Mouse (Mus musculus) midbrain, embryonic 11.5 days (tissue): ENCODE data around the gene E4f1. TPM values are rescaled to one million over a fixed set of nuclear protein-coding genes. Genes with fewer than 3 reads are reported as not detected.
A peak's percentile ranks its signal among the peaks of the same experiment; 100 is the strongest.

Experiments
- ATAC-seq: fragments of 200-750 bp; cut with Nextera tagmentation; 2 replicates; pipeline ENCODE4 v1.8.0; 2017; ENCODE audit warnings: moderate TSS enrichment, moderate library complexity; ENCODE audit not compliant: low FRiP score
- DNase-seq: peaks from one replicate; pipeline ENCODE4 v3.0.0; 2015; ENCODE audit warnings: low spot score; ENCODE audit errors: missing footprints
- H3K27ac ChIP-seq: fragments of 300-500 bp; sonication (generic); 2 replicates; pipeline ENCODE4 v1.5.1; 2014; ENCODE audit warnings: low read depth, low read length
- H3K27me3 ChIP-seq: fragments of 300-500 bp; sonication (generic); 2 replicates; pipeline ENCODE4 v1.6.1; 2014; ENCODE audit warnings: mild to moderate bottlenecking, low read length, moderate library complexity, mixed read lengths; ENCODE audit not compliant: control insufficient read depth, insufficient read depth
- H3K36me3 ChIP-seq: fragments of 300-500 bp; sonication (generic); 2 replicates; pipeline ENCODE4 v1.6.1; 2014; ENCODE audit warnings: mild to moderate bottlenecking, low read length, moderate library complexity, mixed read lengths; ENCODE audit not compliant: control insufficient read depth, insufficient read depth
- H3K4me1 ChIP-seq: fragments of 300-500 bp; sonication (generic); 2 replicates; pipeline ENCODE4 v1.6.1; 2014; ENCODE audit warnings: low read length; ENCODE audit not compliant: control insufficient read depth, insufficient read depth
- H3K4me2 ChIP-seq: fragments of 300-500 bp; sonication (generic); 2 replicates; pipeline ENCODE4 v1.6.1; 2014; ENCODE audit warnings: mild to moderate bottlenecking, moderate library complexity
- H3K4me3 ChIP-seq: fragments of 300-500 bp; sonication (generic); 2 replicates; pipeline ENCODE4 v1.5.1; 2014; ENCODE audit warnings: low read depth, low read length
- H3K9ac ChIP-seq: fragments of 300-500 bp; sonication (generic); 2 replicates; pipeline ENCODE4 v1.6.1; 2014; ENCODE audit warnings: low read length
- H3K9me3 ChIP-seq: fragments of 300-500 bp; sonication (generic); 2 replicates; pipeline ENCODE4 v1.6.1; 2016; ENCODE audit warnings: low read length; ENCODE audit not compliant: control insufficient read depth
- WGBS: fragments of 180-500 bp; shearing (Covaris S2); extraction: QIAGEN DNeasy Blood & Tissue Kit; methylation state at CpG from one replicate; pipeline ENCODE4 v1.1.7; 2014; 5-methylcytosine and 5-hydroxymethylcytosine counted together
- polyA plus RNA-seq: library from polyadenylated mRNA; unstranded; fragments of >200 nt; fragmentation: Nextera tagmentation; extraction: Ambion mirVana; gene quantifications from 2 replicates; pipeline ENCODE4 v1.2.1, GENCODE M21; 2014

Gene E4f1
- polyA plus RNA-seq, 1 experiment from 2014 or later: 14.7 TPM

DNA sequence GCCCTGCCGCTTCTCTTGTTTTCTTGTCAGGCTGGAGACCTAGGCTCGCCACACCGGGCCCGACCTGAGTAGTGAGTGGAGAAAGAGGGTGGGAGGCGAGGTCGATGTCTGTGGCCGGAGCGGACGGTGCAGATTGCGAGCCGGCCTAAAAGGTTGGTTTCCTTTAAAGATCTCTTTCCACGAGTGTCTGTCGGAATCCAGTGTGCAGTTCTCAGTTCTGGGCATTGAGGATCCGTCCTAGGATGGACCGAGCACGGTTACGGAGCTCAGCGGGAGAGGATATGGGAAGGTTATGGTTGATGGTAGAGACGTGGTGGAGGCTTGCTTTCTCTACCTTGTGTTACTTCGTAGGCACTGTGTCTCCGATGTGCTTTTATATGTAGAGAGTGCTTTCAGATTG, 55.1 kb downstream of the E4f1 start:
- peak overlapping the region; percentile 94 for H3K9ac ChIP-seq
- H3K27me3 ChIP-seq: no peaks in the 10 kb centered on the region
- H3K4me1 ChIP-seq: peaks cover 17% of the 10 kb centered on the region
- H3K36me3 ChIP-seq: peaks cover 19% of the 10 kb centered on the region
- H3K4me2 ChIP-seq: peak overlapping the region; percentile 97
- H3K4me3 ChIP-seq: peak overlapping the region; percentile 82
- DNase-seq (peak; percentile 93), ATAC-seq (no peak)
- WGBS: 1% methylated on average over 21 of the region's 21 CpGs
- H3K27ac ChIP-seq: peak overlapping the region; percentile 87; the same call in 1 of the 2 replicates
- no peaks in the 10 kb centered on the region for H3K9me3 ChIP-seq

- peak within 1 kb of the TSS; percentile 97 for H3K4me2 ChIP-seq
- ATAC-seq: peak; percentile 95
- DNase-seq: peak; percentile 100
- no peaks in the 10 kb centered on the region for H3K27me3 ChIP-seq
- H3K36me3 ChIP-seq: peaks cover 13% of the 10 kb centered on the region
- peak within 1 kb of the TSS; percentile 87 for H3K27ac ChIP-seq
- H3K9ac ChIP-seq: peak within 1 kb of the TSS; percentile 94
- H3K9me3 ChIP-seq: no peaks in the 10 kb centered on the region
- WGBS: 1% methylated on average over 64 of the region's 64 CpGs
- peaks cover 17% of the 10 kb centered on the region for H3K4me1 ChIP-seq
- peak within 1 kb of the TSS; percentile 82 for H3K4me3 ChIP-seq
Measured at GRCm38 (mm10) chr17:24414230-24414976, 55.7 kb downstream of the E4f1 start, which contains the start of gene Rnps1. TSS of gene Rnps1 (plus strand) at chr17:24414565.

DNA sequence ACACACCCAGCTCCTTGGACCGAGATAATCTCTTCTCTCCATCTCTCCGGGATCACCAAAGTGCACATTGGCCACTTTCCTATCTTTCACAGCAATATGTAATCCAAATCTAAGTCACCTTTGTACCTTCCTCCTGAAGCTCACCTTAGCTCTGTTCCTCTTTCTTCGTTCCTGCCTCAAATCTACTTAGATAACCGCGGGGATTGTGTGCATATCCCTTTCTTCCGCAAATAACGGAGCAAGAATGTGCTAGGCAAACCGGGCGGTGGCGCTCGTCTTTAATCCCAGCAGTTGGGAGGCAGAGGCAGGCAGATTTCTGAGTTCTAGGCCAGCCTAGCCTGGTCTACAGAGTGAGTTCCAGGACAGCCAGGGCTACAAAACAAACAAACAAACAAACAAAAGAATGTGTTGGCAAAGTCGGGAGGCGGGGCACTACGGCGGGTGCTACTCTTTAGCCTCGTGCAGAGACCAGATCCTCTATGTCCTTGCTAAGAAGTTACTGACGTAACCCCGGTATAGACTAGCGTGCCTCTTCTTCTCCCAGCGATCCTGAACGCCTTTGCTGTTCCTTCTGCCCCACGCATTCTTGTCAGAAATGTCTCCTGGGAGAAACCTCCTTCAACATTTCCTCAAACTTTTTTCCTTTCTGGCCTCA, 56.4 kb downstream of the E4f1 start:
- Histone ChIP-seq H3K36me3 (peaks cover 10% of the 10 kb centered on the region), H3K4me2 (peak overlapping the region; percentile 97), H3K27me3 (no peaks in the 10 kb centered on the region), H3K9me3 (no peaks in the 10 kb centered on the region), H3K9ac (peak overlapping the region; percentile 64), H3K4me1 (peaks cover 17% of the 10 kb centered on the region), H3K27ac (peak overlapping the region; percentile 68), H3K4me3 (peak overlapping the region; percentile 82)
- peak; percentile 88 for DNase-seq
- peak; percentile 52 for ATAC-seq
- WGBS: 39% methylated on average over 22 of the region's 22 CpGs

GRCm38 (mm10) chr17:24407116-24407803, 62.9 kb downstream of the E4f1 start:
- no peaks in the 10 kb centered on the region for H3K36me3 ChIP-seq
- H3K9me3 ChIP-seq: no peaks in the 10 kb centered on the region
- no peak overlapping the region for H3K27ac ChIP-seq

GRCm38 (mm10) chr17:24402371-24402770, 67.7 kb downstream of the E4f1 start:
- H3K36me3 ChIP-seq: no peaks in the 10 kb centered on the region
- 75% methylated on average over 3 of the region's 3 CpGs for WGBS
- no peak overlapping the region for H3K4me2 ChIP-seq

More at GRCm38 (mm10) chr17:24407116-24407803, 62.9 kb downstream of the E4f1 start:
- no peak for DNase-seq
- no peaks in the 10 kb centered on the region for H3K4me1 ChIP-seq
- no peak overlapping the region for H3K4me3 ChIP-seq
- ATAC-seq: no peak
- no peak overlapping the region for H3K4me2 ChIP-seq
- H3K27me3 ChIP-seq: no peaks in the 10 kb centered on the region
- no peak overlapping the region for H3K9ac ChIP-seq
- 91% methylated on average over 12 of the region's 12 CpGs for WGBS

GRCm38 (mm10) chr17:24394456-24394855, 75.7 kb downstream of the E4f1 start:
- no peak for ATAC-seq
- H3K4me2 ChIP-seq: no peak overlapping the region
- H3K9me3 ChIP-seq: no peaks in the 10 kb centered on the region
- no peaks in the 10 kb centered on the region for H3K4me1 ChIP-seq
- 91% methylated on average over 7 of the region's 7 CpGs for WGBS
- no peaks in the 10 kb centered on the region for H3K27me3 ChIP-seq
- no peak overlapping the region for H3K27ac ChIP-seq
- no peak overlapping the region for H3K4me3 ChIP-seq
- H3K36me3 ChIP-seq: no peaks in the 10 kb centered on the region
- DNase-seq: no peak
- no peak overlapping the region for H3K9ac ChIP-seq

More at GRCm38 (mm10) chr17:24402371-24402770, 67.7 kb downstream of the E4f1 start:
- Histone ChIP-seq H3K27me3 (no peaks in the 10 kb centered on the region), H3K27ac (no peak overlapping the region), H3K4me3 (no peak overlapping the region), H3K9ac (no peak overlapping the region), H3K4me1 (no peaks in the 10 kb centered on the region), H3K9me3 (no peaks in the 10 kb centered on the region)
- no peak for ATAC-seq
- DNase-seq: no peak

Other genes starting within 250 kb of the E4f1 start
- gene Tedc2, start 249.5 kb downstream of the E4f1 start, polyA plus RNA-seq: 15.1 and 16.9 TPM in 2 replicates
- gene Ccnf, start 218.8 kb downstream of the E4f1 start, polyA plus RNA-seq: 89.9 and 98.6 TPM in 2 replicates
- 0.06 TPM in 1 of 2 replicates, not detected in the other for gene Abca17, start 119.2 kb downstream of the E4f1 start, polyA plus RNA-seq
- 11.6 and 12.2 TPM in 2 replicates for gene Abca3, start 118.4 kb downstream of the E4f1 start, polyA plus RNA-seq
- gene Rnps1, start 55.7 kb downstream of the E4f1 start, polyA plus RNA-seq: 379 and 380 TPM in 2 replicates
- gene Eci1, start 43.7 kb downstream of the E4f1 start, polyA plus RNA-seq: 59.5 and 66.3 TPM in 2 replicates
- 1.7 and 2.1 TPM in 2 replicates for gene Dnase1l2, start 27.2 kb downstream of the E4f1 start, polyA plus RNA-seq
- gene Pgp, start 79 bp upstream of the E4f1 start, polyA plus RNA-seq: 60.6 and 67.6 TPM in 2 replicates
- gene Bricd5, start 3.6 kb upstream of the E4f1 start, polyA plus RNA-seq: 0.32 TPM in 1 of 2 replicates, not detected in the other
- gene Mlst8, start 8.8 kb upstream of the E4f1 start, polyA plus RNA-seq: 28.9 and 30.3 TPM in 2 replicates
- gene Caskin1, start 18.3 kb upstream of the E4f1 start, polyA plus RNA-seq: 5.5 and 6.2 TPM in 2 replicates
- gene Traf7, start 57.6 kb upstream of the E4f1 start, polyA plus RNA-seq: 67.1 and 80.8 TPM in 2 replicates
- gene Rab26, start 63.9 kb upstream of the E4f1 start, polyA plus RNA-seq: 1.8 and 2.2 TPM in 2 replicates
- gene Pkd1, start 79.5 kb upstream of the E4f1 start, polyA plus RNA-seq: 11.9 and 18.5 TPM in 2 replicates
- 50.6 and 57.6 TPM in 2 replicates for gene Tsc2, start 162.3 kb upstream of the E4f1 start, polyA plus RNA-seq
- gene Nthl1, start 162.4 kb upstream of the E4f1 start, polyA plus RNA-seq: 14.4 and 18.4 TPM in 2 replicates
- 36.1 and 36.4 TPM in 2 replicates for gene Slc9a3r2, start 180.0 kb upstream of the E4f1 start, polyA plus RNA-seq
- gene Npw, start 188.1 kb upstream of the E4f1 start, polyA plus RNA-seq: not detected in 2 replicates
- gene Zfp598, start 199.4 kb upstream of the E4f1 start, polyA plus RNA-seq: 23.5 and 24.9 TPM in 2 replicates
- gene Syngr3, start 219.6 kb upstream of the E4f1 start, polyA plus RNA-seq: 12.7 and 13.4 TPM in 2 replicates
- 54.8 and 59.6 TPM in 2 replicates for gene Gfer, start 225.8 kb upstream of the E4f1 start, polyA plus RNA-seq
- 0.97 and 1.5 TPM in 2 replicates for gene Noxo1, start 225.9 kb upstream of the E4f1 start, polyA plus RNA-seq
- gene Tbl3, start 237.3 kb upstream of the E4f1 start, polyA plus RNA-seq: 91.0 and 97.5 TPM in 2 replicates
- gene Rnf151, start 247.8 kb upstream of the E4f1 start, polyA plus RNA-seq: 0.22 TPM in 1 of 2 replicates, not detected in the other
- gene Rps2, start 247.8 kb upstream of the E4f1 start, polyA plus RNA-seq: 1,270 and 1,392 TPM in 2 replicates